Mouse (Mus musculus): ENCODE measurements at regions not wholly inside any gene's neighbourhood (a gene's known extent, or its start where the extent isn't known, plus 50 kb on each side); places are given as distances from the start of the nearest gene placed in this dataset.
A peak's percentile ranks its signal among the peaks of the same experiment; 100 is the strongest.

- Histone ChIP-seq H3K36me3 (replicated peaks) (no peaks in the 10 kb centered on the region), H3K4me3 (no peak overlapping the region), H3K4me1 (no peaks in the 10 kb centered on the region), H3K9me3 (peaks cover 11% of the 10 kb centered on the region; the same call in 1 of the 2 replicates), H3K27ac (no peak overlapping the region), H3K27me3 (ENCODE audit: poor library complexity, severe bottlenecking) (no peaks in the 10 kb centered on the region)
- WGBS, result 78% methylated on average over 4 of the region's 4 CpGs
- no peak for DNase-seq (ENCODE audit: extremely low spot score, low spot score)
Observed at GRCm38 (mm10) chr7:115341007-115341406, 597.5 kb downstream of the Insc start.

- Histone ChIP-seq H3K9me3 (no peaks in the 10 kb centered on the region), H3K36me3 (replicated peaks) (no peaks in the 10 kb centered on the region), H3K4me1 (no peaks in the 10 kb centered on the region), H3K4me3 (no peak overlapping the region), H3K27me3 (ENCODE audit: poor library complexity, severe bottlenecking) (no peaks in the 10 kb centered on the region), H3K27ac (no peak overlapping the region)
- DNase-seq (ENCODE audit: extremely low spot score, low spot score), result no peak
- 89% methylated on average over 3 of the region's 3 CpGs for WGBS
Observed at GRCm38 (mm10) chr7:115345749-115346148, 602.3 kb downstream of the Insc start.

GRCm38 (mm10) chr7:115358711-115359110, 615.2 kb downstream of the Insc start:
- Histone ChIP-seq H3K27me3 (ENCODE audit: poor library complexity, severe bottlenecking) (no peaks in the 10 kb centered on the region), H3K27ac (no peak overlapping the region), H3K4me1 (no peaks in the 10 kb centered on the region), H3K9me3 (no peaks in the 10 kb centered on the region), H3K4me3 (no peak overlapping the region), H3K36me3 (replicated peaks) (no peaks in the 10 kb centered on the region)
- no peak for DNase-seq (ENCODE audit: extremely low spot score, low spot score)
- WGBS, result 85% methylated on average over 6 of the region's 6 CpGs

GRCm38 (mm10) chr7:115360142-115360541, 616.6 kb downstream of the Insc start:
- H3K9me3 ChIP-seq, result no peaks in the 10 kb centered on the region
- H3K4me3 ChIP-seq, result no peak overlapping the region
- H3K36me3 ChIP-seq (replicated peaks), result no peaks in the 10 kb centered on the region
- H3K27ac ChIP-seq, result no peak overlapping the region
- 88% methylated on average over 3 of the region's 3 CpGs for WGBS
- no peaks in the 10 kb centered on the region for H3K4me1 ChIP-seq
- no peaks in the 10 kb centered on the region for H3K27me3 ChIP-seq (ENCODE audit: poor library complexity, severe bottlenecking)
- no peak for DNase-seq (ENCODE audit: extremely low spot score, low spot score)

GRCm38 (mm10) chr7:115362117-115362516, 618.6 kb downstream of the Insc start:
- H3K4me3 ChIP-seq, result no peak overlapping the region
- H3K9me3 ChIP-seq, result no peaks in the 10 kb centered on the region
- WGBS, result 82% methylated on average over 2 of the region's 2 CpGs
- DNase-seq (ENCODE audit: extremely low spot score, low spot score), result no peak
- H3K4me1 ChIP-seq, result peaks cover 11% of the 10 kb centered on the region
- no peak overlapping the region for H3K27ac ChIP-seq
- no peaks in the 10 kb centered on the region for H3K36me3 ChIP-seq (replicated peaks)
- no peaks in the 10 kb centered on the region for H3K27me3 ChIP-seq (ENCODE audit: poor library complexity, severe bottlenecking)

GRCm38 (mm10) chr7:115366910-115367309, 623.4 kb downstream of the Insc start:
- no peak overlapping the region for H3K4me3 ChIP-seq
- H3K4me1 ChIP-seq, result peaks cover 47% of the 10 kb centered on the region
- no peaks in the 10 kb centered on the region for H3K9me3 ChIP-seq
- no peaks in the 10 kb centered on the region for H3K36me3 ChIP-seq (replicated peaks)
- H3K27ac ChIP-seq, result peak overlapping the region; percentile 56; the same call in 1 of the 2 replicates
- DNase-seq (ENCODE audit: extremely low spot score, low spot score), result peak; percentile 77
- WGBS, result 33% methylated on average over 5 of the region's 5 CpGs
- peaks cover 4% of the 10 kb centered on the region for H3K27me3 ChIP-seq (ENCODE audit: poor library complexity, severe bottlenecking)

GRCm38 (mm10) chr7:115371143-115371542, 627.6 kb downstream of the Insc start:
- peaks cover 52% of the 10 kb centered on the region for H3K4me1 ChIP-seq
- DNase-seq (ENCODE audit: extremely low spot score, low spot score), result no peak
- no peak overlapping the region for H3K4me3 ChIP-seq
- 71% methylated on average over 9 of the region's 9 CpGs for WGBS
- peaks cover 4% of the 10 kb centered on the region for H3K27me3 ChIP-seq (ENCODE audit: poor library complexity, severe bottlenecking)
- H3K27ac ChIP-seq, result peak overlapping the region; percentile 61
- no peaks in the 10 kb centered on the region for H3K9me3 ChIP-seq
- H3K36me3 ChIP-seq (replicated peaks), result no peaks in the 10 kb centered on the region

- WGBS, result 71% methylated on average over 2 of the region's 2 CpGs
- Histone ChIP-seq H3K9me3 (no peaks in the 10 kb centered on the region), H3K4me1 (peaks cover 36% of the 10 kb centered on the region), H3K27me3 (ENCODE audit: poor library complexity, severe bottlenecking) (peaks cover 4% of the 10 kb centered on the region), H3K36me3 (replicated peaks) (no peaks in the 10 kb centered on the region), H3K4me3 (no peak overlapping the region), H3K27ac (no peak overlapping the region)
- DNase-seq (ENCODE audit: extremely low spot score, low spot score), result no peak
Observed at GRCm38 (mm10) chr7:115372921-115373320, 629.4 kb downstream of the Insc start.

GRCm38 (mm10) chr7:115373781-115374533, 630.5 kb downstream of the Insc start:
- no peaks in the 10 kb centered on the region for H3K36me3 ChIP-seq (replicated peaks)
- H3K4me1 ChIP-seq, result peaks cover 27% of the 10 kb centered on the region
- no peaks in the 10 kb centered on the region for H3K9me3 ChIP-seq
- H3K27me3 ChIP-seq (ENCODE audit: poor library complexity, severe bottlenecking), result peaks cover 4% of the 10 kb centered on the region
- H3K4me3 ChIP-seq, result no peak overlapping the region
- WGBS, result 72% methylated on average over 8 of the region's 8 CpGs
- no peak for DNase-seq (ENCODE audit: extremely low spot score, low spot score)
- H3K27ac ChIP-seq, result no peak overlapping the region

GRCm38 (mm10) chr7:115376067-115376466, 632.6 kb downstream of the Insc start:
- peaks cover 27% of the 10 kb centered on the region for H3K4me1 ChIP-seq
- peaks cover 4% of the 10 kb centered on the region for H3K27me3 ChIP-seq (ENCODE audit: poor library complexity, severe bottlenecking)
- no peaks in the 10 kb centered on the region for H3K9me3 ChIP-seq
- DNase-seq (ENCODE audit: extremely low spot score, low spot score), result no peak
- 87% methylated on average over 4 of the region's 4 CpGs for WGBS
- no peak overlapping the region for H3K27ac ChIP-seq
- no peak overlapping the region for H3K4me3 ChIP-seq
- no peaks in the 10 kb centered on the region for H3K36me3 ChIP-seq (replicated peaks)

- Histone ChIP-seq H3K4me1 (peaks cover 32% of the 10 kb centered on the region), H3K4me3 (no peak overlapping the region), H3K27me3 (ENCODE audit: poor library complexity, severe bottlenecking) (no peaks in the 10 kb centered on the region), H3K36me3 (replicated peaks) (no peaks in the 10 kb centered on the region), H3K27ac (no peak overlapping the region), H3K9me3 (no peaks in the 10 kb centered on the region)
- no peak for DNase-seq (ENCODE audit: extremely low spot score, low spot score)
- WGBS, result 90% methylated on average over 3 of the region's 3 CpGs
Observed at GRCm38 (mm10) chr7:115378836-115379235, 635.3 kb downstream of the Insc start.

- H3K27me3 ChIP-seq (ENCODE audit: poor library complexity, severe bottlenecking), result no peaks in the 10 kb centered on the region
- no peaks in the 10 kb centered on the region for H3K9me3 ChIP-seq
- H3K4me3 ChIP-seq, result no peak overlapping the region
- 77% methylated on average over 7 of the region's 7 CpGs for WGBS
- no peaks in the 10 kb centered on the region for H3K36me3 ChIP-seq (replicated peaks)
- peaks cover 32% of the 10 kb centered on the region for H3K4me1 ChIP-seq
- no peak overlapping the region for H3K27ac ChIP-seq
- no peak for DNase-seq (ENCODE audit: extremely low spot score, low spot score)
Observed at GRCm38 (mm10) chr7:115379600-115379999, 636.1 kb downstream of the Insc start.

GRCm38 (mm10) chr7:115380989-115381610, 637.6 kb downstream of the Insc start:
- Histone ChIP-seq H3K27ac (0 out of 2 replicates have a peak overlapping the region, but pooled peaks have one; percentile 17), H3K4me3 (no peak overlapping the region), H3K36me3 (replicated peaks) (no peaks in the 10 kb centered on the region), H3K9me3 (no peaks in the 10 kb centered on the region), H3K27me3 (ENCODE audit: poor library complexity, severe bottlenecking) (no peaks in the 10 kb centered on the region), H3K4me1 (peaks cover 32% of the 10 kb centered on the region)
- DNase-seq (ENCODE audit: extremely low spot score, low spot score), result no peak
- 47% methylated on average over 8 of the region's 8 CpGs for WGBS
